Mouse (Mus musculus): ENCODE data around the gene Mtmr11. TPM values are rescaled to one million over a fixed set of nuclear protein-coding genes. Genes with fewer than 3 reads are reported as not detected.
"Not testable (repeated sequence)": the region's sequence is repeated elsewhere in the genome, so short reads cannot be mapped to it uniquely, and the experiment has no call there.

Gene Mtmr11
- polyA plus RNA-seq, 1 experiment from 2014 or later = 1.2 TPM

- WGBS (ENCODE audit: missing documents) = 56% methylated on average over 15 of the region's 15 CpGs
- H3K27ac ChIP-seq = no peak overlapping the region
- H3K36me3 ChIP-seq (ENCODE audit: inconsistent target) = no peaks in the 10 kb centered on the region
- H3K79me2 ChIP-seq (ENCODE audit: inconsistent target) = no peaks in the 10 kb centered on the region
- no peak overlapping the region for H3K4me3 ChIP-seq (ENCODE audit: inconsistent target)
These were observed 47.4 kb downstream of the Mtmr11 start for GRCm38 (mm10) chr3:96209242-96209641.

DNA sequence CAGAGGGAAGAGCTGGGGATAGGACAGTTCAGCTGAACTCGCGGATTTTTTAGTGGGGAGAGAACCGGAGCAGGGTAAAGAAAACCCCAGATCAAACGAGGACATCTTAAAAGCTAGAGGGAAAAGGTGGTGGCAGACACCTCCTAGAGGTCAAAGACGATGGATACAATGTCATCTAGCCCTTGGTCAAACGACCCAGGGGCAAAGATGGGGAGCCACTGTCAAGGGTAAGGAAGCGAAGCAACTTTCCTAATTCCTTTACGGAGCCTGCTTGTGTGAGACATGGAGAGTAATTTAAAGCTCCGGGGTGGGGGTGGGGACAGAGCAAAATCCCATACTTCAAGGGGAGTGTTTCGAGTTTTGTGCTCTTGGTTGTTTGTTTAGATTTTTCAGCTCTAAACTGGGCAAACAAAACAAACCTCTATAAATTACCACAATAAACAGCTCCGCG lies 57.4 kb downstream of the Mtmr11 start:
- H3K27ac ChIP-seq = peak overlapping the region; percentile 95
- under 1% methylated on average over 12 of the region's 12 CpGs for WGBS (ENCODE audit: missing documents)
- peak overlapping the region; percentile 74 for H3K4me3 ChIP-seq (ENCODE audit: inconsistent target)
- H3K36me3 ChIP-seq (ENCODE audit: inconsistent target) = no peaks in the 10 kb centered on the region
- H3K79me2 ChIP-seq (ENCODE audit: inconsistent target) = peaks cover 27% of the 10 kb centered on the region

- H3K4me3 ChIP-seq (ENCODE audit: inconsistent target) = peak within 1 kb of the TSS; percentile 74
- no peaks in the 10 kb centered on the region for H3K36me3 ChIP-seq (ENCODE audit: inconsistent target)
- WGBS (ENCODE audit: missing documents) = 0% methylated on average over 31 of the region's 37 CpGs
- peaks cover 31% of the 10 kb centered on the region for H3K79me2 ChIP-seq (ENCODE audit: inconsistent target)
- H3K27ac ChIP-seq = peak within 1 kb of the TSS; percentile 95
These were observed 57.9 kb downstream of the Mtmr11 start, which contains the start of the genes Bola1 and Hist2h2ab for GRCm38 (mm10) chr3:96219661-96220130. Gene Bola1 (minus strand): TSS chr3:96219709. Gene Hist2h2ab (plus strand): TSS chr3:96219865.

DNA sequence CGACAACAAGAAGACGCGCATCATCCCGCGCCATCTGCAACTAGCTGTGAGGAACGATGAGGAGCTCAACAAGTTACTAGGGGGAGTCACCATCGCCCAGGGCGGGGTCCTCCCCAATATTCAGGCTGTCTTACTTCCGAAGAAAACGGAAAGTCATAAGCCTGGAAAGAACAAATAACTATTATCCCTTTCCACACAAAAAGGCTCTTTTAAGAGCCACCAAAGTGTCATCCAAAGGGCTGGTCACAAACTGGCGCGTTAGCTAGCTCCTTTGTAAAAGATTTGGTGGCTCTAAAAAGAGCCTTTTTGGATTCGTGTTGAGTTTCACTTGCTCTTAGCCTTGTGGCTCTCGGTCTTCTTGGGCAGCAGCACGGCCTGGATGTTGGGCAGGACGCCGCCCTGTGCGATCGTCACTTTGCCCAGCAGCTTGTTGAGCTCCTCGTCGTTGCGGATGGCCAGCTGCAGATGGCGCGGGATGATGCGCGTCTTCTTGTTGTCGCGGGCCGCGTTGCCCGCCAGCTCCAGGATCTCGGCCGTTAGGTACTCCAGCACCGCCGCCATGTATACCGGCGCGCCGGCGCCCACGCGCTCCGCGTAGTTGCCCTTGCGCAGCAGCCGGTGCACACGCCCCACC lies 58.4 kb downstream of the Mtmr11 start:
- Histone ChIP-seq H3K79me2 (ENCODE audit: inconsistent target) (peaks cover 37% of the 10 kb centered on the region), H3K27ac (peak overlapping the region; percentile 95), H3K4me3 (ENCODE audit: inconsistent target) (peak overlapping the region; percentile 74)
- H3K36me3 ChIP-seq (ENCODE audit: inconsistent target) = not testable (repeated sequence)
- under 1% methylated on average over 18 of the region's 47 CpGs for WGBS (ENCODE audit: missing documents)

- no peaks in the 10 kb centered on the region for H3K36me3 ChIP-seq (ENCODE audit: inconsistent target)
- H3K4me3 ChIP-seq (ENCODE audit: inconsistent target) = peak within 1 kb of the TSS; percentile 74
- H3K27ac ChIP-seq = peak within 1 kb of the TSS; percentile 95
- peaks cover 45% of the 10 kb centered on the region for H3K79me2 ChIP-seq (ENCODE audit: inconsistent target)
- WGBS (ENCODE audit: missing documents) = 0% methylated on average over 35 of the region's 43 CpGs
These were observed 59.2 kb downstream of the Mtmr11 start, which contains the start of the genes Hist2h2ac and Hist2h2be for GRCm38 (mm10) chr3:96220765-96221639. Gene Hist2h2ac (minus strand): TSS chr3:96220880. Gene Hist2h2be (plus strand): TSS chr3:96221119.

Other genes with a start within 250 kb of the Mtmr11 start
- 40.1 to 196 TPM (median 80.7 TPM) in 3 replicates for gene Anp32e, start 232.8 kb upstream of the Mtmr11 start, polyA plus RNA-seq (2018)
- 189 to 264 TPM (median 249 TPM) in 3 replicates for gene Plekho1, start 166.0 kb upstream of the Mtmr11 start, polyA plus RNA-seq (2018)
- 18.6 to 31.7 TPM (median 25.9 TPM) in 3 replicates for gene Vps45, start 103.5 kb upstream of the Mtmr11 start, polyA plus RNA-seq (2018)
- gene Otud7b, start 57.5 kb upstream of the Mtmr11 start, polyA plus RNA-seq (2018) = 9.7 to 10.5 TPM (median 10.4 TPM) in 3 replicates
- gene Sf3b4, start 10.3 kb downstream of the Mtmr11 start, polyA plus RNA-seq (2018) = 57.6 to 99.3 TPM (median 68.9 TPM) in 3 replicates
- gene Sv2a, start 19.1 kb downstream of the Mtmr11 start, polyA plus RNA-seq (2018) = 0.12 to 1.4 TPM (median 0.29 TPM) in 3 replicates
- gene Bola1, start 57.7 kb downstream of the Mtmr11 start, polyA plus RNA-seq (2018) = 5.3 to 18.4 TPM (median 17.6 TPM) in 3 replicates
- not detected in 3 replicates for gene Hist2h2ab, start 57.9 kb downstream of the Mtmr11 start, polyA plus RNA-seq (2018)
- gene Hist2h2ac, start 58.9 kb downstream of the Mtmr11 start, polyA plus RNA-seq (2018) = not detected in 3 replicates
- gene Hist2h2be, start 59.1 kb downstream of the Mtmr11 start, polyA plus RNA-seq (2018) = 5.7 to 13.3 TPM (median 6.8 TPM) in 3 replicates
- 2.4 to 4.9 TPM (median 3.8 TPM) in 3 replicates for gene Hist2h3c2, start 77.1 kb downstream of the Mtmr11 start, polyA plus RNA-seq (2018)
- 57.1 to 112 TPM (median 105 TPM) in 3 replicates for gene Hist2h2aa2, start 78.3 kb downstream of the Mtmr11 start, polyA plus RNA-seq (2018)
- gene Hist2h2aa1, start 83.5 kb downstream of the Mtmr11 start, polyA plus RNA-seq (2018) = 24.8 to 42.2 TPM (median 31.8 TPM) in 3 replicates
- gene Hist2h3c1, start 84.7 kb downstream of the Mtmr11 start, polyA plus RNA-seq (2018) = 1.7 to 8.5 TPM (median 4.8 TPM) in 3 replicates
- gene Hist2h4, start 101.3 kb downstream of the Mtmr11 start, polyA plus RNA-seq (2018) = 0.30 to 0.62 TPM in 2 of 3 replicates, not detected in the other
- not detected in 3 replicates for gene Hist2h3b, start 106.7 kb downstream of the Mtmr11 start, polyA plus RNA-seq (2018)
- gene Hist2h2bb, start 107.7 kb downstream of the Mtmr11 start, polyA plus RNA-seq (2018) = not detected in 3 replicates
- 189 to 290 TPM (median 287 TPM) in 3 replicates for gene Fcgr1, start 132.0 kb downstream of the Mtmr11 start, polyA plus RNA-seq (2018)